Mouse (Mus musculus): ENCODE measurements at regions not wholly inside any gene's neighbourhood (a gene's known extent, or its start where the extent isn't known, plus 50 kb on each side); places are given as distances from the start of the nearest gene placed in this dataset.
"Not testable (repeated sequence)": the region's sequence is repeated elsewhere in the genome, so short reads cannot be mapped to it uniquely, and the experiment has no call there.

- Histone ChIP-seq H3K4me3 (ENCODE audit: low read depth, low read length) (no peak overlapping the region), H3K4me2 (no peak overlapping the region), H3K9ac (ENCODE audit: low read depth, low read length) (no peak overlapping the region), H3K36me3 (ENCODE audit: control insufficient read depth, insufficient read depth, low read length) (no peaks in the 10 kb centered on the region), H3K4me1 (replicated peaks; ENCODE audit: control insufficient read depth, insufficient read depth, low read length) (no peaks in the 10 kb centered on the region), H3K27ac (ENCODE audit: low read depth, low read length) (no peak overlapping the region), H3K27me3 (replicated peaks; ENCODE audit: control insufficient read depth, insufficient read depth, low read length) (no peaks in the 10 kb centered on the region), H3K9me3 (ENCODE audit: control insufficient read depth, low read length) (no peaks in the 10 kb centered on the region)
- ATAC-seq (replicated peaks; ENCODE audit: low FRiP score): no peak
- 90% methylated on average over 7 of the region's 7 CpGs for WGBS
- DNase-seq (ENCODE audit: low spot score): no peak
These were observed 188.7 kb downstream of the Kctd12 start for GRCm38 (mm10) chr14:102793753-102794152.

- H3K27ac ChIP-seq (ENCODE audit: low read depth, low read length): no peak overlapping the region
- no peak overlapping the region for H3K4me3 ChIP-seq (ENCODE audit: low read depth, low read length)
- 82% methylated on average over 3 of the region's 3 CpGs for WGBS
These were observed 191.5 kb downstream of the Kctd12 start for GRCm38 (mm10) chr14:102790916-102791315.

GRCm38 (mm10) chr14:102782227-102782626, 200.2 kb downstream of the Kctd12 start:
- Histone ChIP-seq H3K4me2 (no peak overlapping the region), H3K36me3 (ENCODE audit: control insufficient read depth, insufficient read depth, low read length) (no peaks in the 10 kb centered on the region), H3K4me1 (replicated peaks; ENCODE audit: control insufficient read depth, insufficient read depth, low read length) (no peaks in the 10 kb centered on the region), H3K4me3 (ENCODE audit: low read depth, low read length) (no peak overlapping the region), H3K27ac (ENCODE audit: low read depth, low read length) (no peak overlapping the region), H3K27me3 (replicated peaks; ENCODE audit: control insufficient read depth, insufficient read depth, low read length) (no peaks in the 10 kb centered on the region), H3K9ac (ENCODE audit: low read depth, low read length) (no peak overlapping the region), H3K9me3 (ENCODE audit: control insufficient read depth, low read length) (no peaks in the 10 kb centered on the region)
- no peak for ATAC-seq (replicated peaks; ENCODE audit: low FRiP score)
- DNase-seq (ENCODE audit: low spot score): no peak

More at GRCm38 (mm10) chr14:102790916-102791315, 191.5 kb downstream of the Kctd12 start:
- Histone ChIP-seq H3K27me3 (replicated peaks; ENCODE audit: control insufficient read depth, insufficient read depth, low read length) (no peaks in the 10 kb centered on the region), H3K4me1 (replicated peaks; ENCODE audit: control insufficient read depth, insufficient read depth, low read length) (no peaks in the 10 kb centered on the region), H3K9me3 (ENCODE audit: control insufficient read depth, low read length) (no peaks in the 10 kb centered on the region), H3K36me3 (ENCODE audit: control insufficient read depth, insufficient read depth, low read length) (no peaks in the 10 kb centered on the region), H3K4me2 (no peak overlapping the region), H3K9ac (ENCODE audit: low read depth, low read length) (no peak overlapping the region)
- DNase-seq (ENCODE audit: low spot score): no peak
- ATAC-seq (replicated peaks; ENCODE audit: low FRiP score): no peak

GRCm38 (mm10) chr14:102769716-102770115, 212.7 kb downstream of the Kctd12 start:
- Histone ChIP-seq H3K4me1 (replicated peaks; ENCODE audit: control insufficient read depth, insufficient read depth, low read length) (no peaks in the 10 kb centered on the region), H3K9ac (ENCODE audit: low read depth, low read length) (no peak overlapping the region), H3K9me3 (ENCODE audit: control insufficient read depth, low read length) (no peaks in the 10 kb centered on the region), H3K36me3 (ENCODE audit: control insufficient read depth, insufficient read depth, low read length) (no peaks in the 10 kb centered on the region), H3K4me3 (ENCODE audit: low read depth, low read length) (no peak overlapping the region), H3K27ac (ENCODE audit: low read depth, low read length) (no peak overlapping the region), H3K4me2 (no peak overlapping the region), H3K27me3 (replicated peaks; ENCODE audit: control insufficient read depth, insufficient read depth, low read length) (no peaks in the 10 kb centered on the region)
- ATAC-seq (replicated peaks; ENCODE audit: low FRiP score) (no peak), DNase-seq (ENCODE audit: low spot score) (no peak)
- 58% methylated on average over 3 of the region's 3 CpGs for WGBS

- Histone ChIP-seq H3K4me2 (no peak overlapping the region), H3K36me3 (ENCODE audit: control insufficient read depth, insufficient read depth, low read length) (no peaks in the 10 kb centered on the region), H3K27ac (ENCODE audit: low read depth, low read length) (no peak overlapping the region), H3K9ac (ENCODE audit: low read depth, low read length) (no peak overlapping the region), H3K9me3 (ENCODE audit: control insufficient read depth, low read length) (no peaks in the 10 kb centered on the region), H3K4me1 (replicated peaks; ENCODE audit: control insufficient read depth, insufficient read depth, low read length) (no peaks in the 10 kb centered on the region), H3K27me3 (replicated peaks; ENCODE audit: control insufficient read depth, insufficient read depth, low read length) (no peaks in the 10 kb centered on the region), H3K4me3 (ENCODE audit: low read depth, low read length) (no peak overlapping the region)
- WGBS: 24% methylated on average over 1 of the region's 1 CpGs
- ATAC-seq (replicated peaks; ENCODE audit: low FRiP score) (no peak), DNase-seq (ENCODE audit: low spot score) (no peak)
These were observed 233.8 kb downstream of the Kctd12 start for GRCm38 (mm10) chr14:102748687-102749086.

- H3K4me1 ChIP-seq (replicated peaks; ENCODE audit: control insufficient read depth, insufficient read depth, low read length): no peaks in the 10 kb centered on the region
- H3K27me3 ChIP-seq (replicated peaks; ENCODE audit: control insufficient read depth, insufficient read depth, low read length): no peaks in the 10 kb centered on the region
- H3K9me3 ChIP-seq (ENCODE audit: control insufficient read depth, low read length): no peaks in the 10 kb centered on the region
- DNase-seq (ENCODE audit: low spot score): no peak
- H3K9ac ChIP-seq (ENCODE audit: low read depth, low read length): no peak overlapping the region
- no peaks in the 10 kb centered on the region for H3K36me3 ChIP-seq (ENCODE audit: control insufficient read depth, insufficient read depth, low read length)
- no peak overlapping the region for H3K4me3 ChIP-seq (ENCODE audit: low read depth, low read length)
- ATAC-seq (replicated peaks; ENCODE audit: low FRiP score): no peak
- WGBS: 87% methylated on average over 8 of the region's 8 CpGs
- H3K27ac ChIP-seq (ENCODE audit: low read depth, low read length): no peak overlapping the region
- H3K4me2 ChIP-seq: no peak overlapping the region
These were observed 240.1 kb downstream of the Kctd12 start for GRCm38 (mm10) chr14:102742331-102742730.

GRCm38 (mm10) chr14:102736656-102737055, 245.8 kb downstream of the Kctd12 start:
- H3K9ac ChIP-seq (ENCODE audit: low read depth, low read length): no peak overlapping the region
- H3K9me3 ChIP-seq (ENCODE audit: control insufficient read depth, low read length): no peaks in the 10 kb centered on the region
- H3K4me1 ChIP-seq (replicated peaks; ENCODE audit: control insufficient read depth, insufficient read depth, low read length): no peaks in the 10 kb centered on the region
- ATAC-seq (replicated peaks; ENCODE audit: low FRiP score): no peak
- no peak overlapping the region for H3K27ac ChIP-seq (ENCODE audit: low read depth, low read length)
- 62% methylated on average over 2 of the region's 2 CpGs for WGBS
- no peak overlapping the region for H3K4me2 ChIP-seq
- no peak for DNase-seq (ENCODE audit: low spot score)
- no peaks in the 10 kb centered on the region for H3K36me3 ChIP-seq (ENCODE audit: control insufficient read depth, insufficient read depth, low read length)
- H3K27me3 ChIP-seq (replicated peaks; ENCODE audit: control insufficient read depth, insufficient read depth, low read length): no peaks in the 10 kb centered on the region
- H3K4me3 ChIP-seq (ENCODE audit: low read depth, low read length): no peak overlapping the region

GRCm38 (mm10) chr14:102733718-102734117, 248.7 kb downstream of the Kctd12 start:
- H3K9ac ChIP-seq (ENCODE audit: low read depth, low read length); H3K36me3 ChIP-seq (ENCODE audit: control insufficient read depth, insufficient read depth, low read length); H3K4me3 ChIP-seq (ENCODE audit: low read depth, low read length); DNase-seq (ENCODE audit: low spot score); H3K27ac ChIP-seq (ENCODE audit: low read depth, low read length); H3K4me2 ChIP-seq; H3K27me3 ChIP-seq (replicated peaks; ENCODE audit: control insufficient read depth, insufficient read depth, low read length); ATAC-seq (replicated peaks; ENCODE audit: low FRiP score); H3K9me3 ChIP-seq (ENCODE audit: control insufficient read depth, low read length); H3K4me1 ChIP-seq (replicated peaks; ENCODE audit: control insufficient read depth, insufficient read depth, low read length): not testable (repeated sequence)
- WGBS: 78% methylated on average over 4 of the region's 4 CpGs

- H3K27me3 ChIP-seq (replicated peaks; ENCODE audit: control insufficient read depth, insufficient read depth, low read length): no peaks in the 10 kb centered on the region
- no peaks in the 10 kb centered on the region for H3K4me1 ChIP-seq (replicated peaks; ENCODE audit: control insufficient read depth, insufficient read depth, low read length)
- H3K4me2 ChIP-seq: no peak overlapping the region
- 79% methylated on average over 5 of the region's 5 CpGs for WGBS
- DNase-seq (ENCODE audit: low spot score) (no peak), ATAC-seq (replicated peaks; ENCODE audit: low FRiP score) (no peak)
- no peaks in the 10 kb centered on the region for H3K36me3 ChIP-seq (ENCODE audit: control insufficient read depth, insufficient read depth, low read length)
- no peak overlapping the region for H3K4me3 ChIP-seq (ENCODE audit: low read depth, low read length)
- H3K27ac ChIP-seq (ENCODE audit: low read depth, low read length): no peak overlapping the region
- no peak overlapping the region for H3K9ac ChIP-seq (ENCODE audit: low read depth, low read length)
- H3K9me3 ChIP-seq (ENCODE audit: control insufficient read depth, low read length): no peaks in the 10 kb centered on the region
These were observed 250.7 kb downstream of the Kctd12 start for GRCm38 (mm10) chr14:102731746-102732145.

All from liver, embryonic 11.5 days (tissue).